Mouse (Mus musculus) spleen, adult 2 months (tissue): ENCODE measurements at regions not wholly inside any gene's neighbourhood (a gene's known extent, or its start where the extent isn't known, plus 50 kb on each side); places are given as distances from the start of the nearest gene placed in this dataset.

Experiments
- DNase-seq, 2 experiments: peaks; one replicate each; pipeline versions ENCODE4 v3.0.0 to v3.0.0-alpha.2; 2012 to 2021; ENCODE audit warnings: low spot score in 2 of 2, low read depth in 1 of 2
- H3K27ac ChIP-seq: fragments of 200-500 bp; 2 replicates; pipeline ENCODE4 v1.5.1; 2012; ENCODE audit warnings: low read length, inconsistent platforms; ENCODE audit not compliant: insufficient read depth
- H3K27me3 ChIP-seq: fragments of 200-500 bp; 2 replicates; pipeline ENCODE4 v1.6.1; 2012; ENCODE audit warnings: mild to moderate bottlenecking, moderate library complexity, low read length, inconsistent platforms; ENCODE audit not compliant: control insufficient read depth, insufficient read depth
- H3K36me3 ChIP-seq: fragments of 200-500 bp; 2 replicates; pipeline ENCODE4 v1.6.1; 2012; ENCODE audit warnings: mild to moderate bottlenecking, low read length, inconsistent platforms; ENCODE audit not compliant: control insufficient read depth, insufficient read depth
- H3K4me1 ChIP-seq: fragments of 200-500 bp; 2 replicates; pipeline ENCODE4 v1.6.1; 2011; ENCODE audit warnings: inconsistent platforms; ENCODE audit not compliant: control insufficient read depth, insufficient read depth, insufficient read length
- H3K4me3 ChIP-seq: fragments of 200-500 bp; 2 replicates; pipeline ENCODE4 v1.5.1; 2011; ENCODE audit warnings: mild to moderate bottlenecking, inconsistent platforms; ENCODE audit not compliant: insufficient read depth, insufficient read length; ENCODE audit errors: extremely low read depth
- CTCF ChIP-seq: fragments of 200-500 bp; IDR thresholded peaks from 2 replicates; pipeline ENCODE4 v1.5.1; 2011; ENCODE audit warnings: mild to moderate bottlenecking, inconsistent platforms; ENCODE audit not compliant: insufficient read depth, insufficient read length, insufficient replicate concordance; ENCODE audit errors: extremely low read depth
- POLR2A ChIP-seq: fragments of 200-500 bp; IDR thresholded peaks from 2 replicates; pipeline ENCODE4 v1.6.1; 2011; ENCODE audit warnings: low read depth, low read length, inconsistent platforms
- WGBS: fragments of 180-500 bp; shearing (Covaris S2); methylation state at CpG from one replicate; pipeline ENCODE4 v1.1.7; 2018; 5-methylcytosine and 5-hydroxymethylcytosine counted together

DNA sequence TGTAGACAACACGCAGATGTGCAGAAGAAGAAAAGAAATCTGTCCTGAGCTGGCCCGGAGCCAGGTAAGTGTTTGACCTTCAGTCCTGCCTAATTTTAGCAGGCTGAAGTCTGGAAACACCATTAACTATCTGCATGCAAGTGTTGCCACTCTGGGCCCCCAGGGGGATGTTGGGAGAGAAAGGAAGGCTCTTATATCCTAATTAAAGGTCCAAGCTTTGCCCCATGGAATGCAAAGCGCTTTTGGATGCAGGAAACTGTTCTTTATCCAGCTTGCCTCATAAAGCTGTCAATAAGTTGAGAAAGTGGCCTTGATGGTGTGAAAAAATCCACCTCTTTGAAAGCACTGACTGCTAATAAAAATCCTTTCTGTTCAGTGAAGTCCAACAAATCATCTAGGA lies 145.1 kb upstream of the Elac2 start:
- DNase-seq = no peak
- Histone ChIP-seq H3K4me3 (no peak overlapping the region), H3K27me3 (no peaks in the 10 kb centered on the region), H3K4me1 (no peaks in the 10 kb centered on the region; the same call in 1 of the 2 replicates), H3K27ac (no peak overlapping the region), H3K36me3 (no peaks in the 10 kb centered on the region)
- TF ChIP-seq CTCF (no peak), POLR2A (no peak)
- WGBS = 85% methylated on average over 3 of the region's 3 CpGs

DNA sequence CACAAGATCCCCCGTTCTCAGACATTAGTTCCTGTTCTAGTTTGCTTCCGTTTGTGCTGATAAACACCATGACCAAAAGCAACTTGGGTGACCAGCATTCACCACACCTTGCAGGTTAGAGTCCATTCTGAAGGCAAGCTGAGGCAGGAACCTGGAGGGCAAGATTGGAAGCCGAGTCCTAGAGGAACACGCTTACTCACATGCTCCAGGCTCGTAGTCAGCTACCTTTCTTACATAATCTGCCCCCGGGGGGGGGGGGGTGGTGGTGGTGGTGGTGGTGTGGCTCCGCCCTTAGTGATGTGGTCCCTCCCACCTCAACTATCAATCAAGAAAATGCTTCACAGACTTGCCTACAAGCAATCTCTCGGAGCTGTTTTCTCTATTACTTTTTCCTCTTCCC lies 142.1 kb upstream of the Elac2 start:
- 72% methylated on average over 8 of the region's 8 CpGs for WGBS
- H3K27me3 ChIP-seq = no peaks in the 10 kb centered on the region
- TF ChIP-seq POLR2A (no peak), CTCF (no peak)
- H3K27ac ChIP-seq = no peak overlapping the region
- no peak overlapping the region for H3K4me3 ChIP-seq
- DNase-seq = no peak
- H3K4me1 ChIP-seq = no peaks in the 10 kb centered on the region; the same call in 1 of the 2 replicates
- H3K36me3 ChIP-seq = no peaks in the 10 kb centered on the region

DNA sequence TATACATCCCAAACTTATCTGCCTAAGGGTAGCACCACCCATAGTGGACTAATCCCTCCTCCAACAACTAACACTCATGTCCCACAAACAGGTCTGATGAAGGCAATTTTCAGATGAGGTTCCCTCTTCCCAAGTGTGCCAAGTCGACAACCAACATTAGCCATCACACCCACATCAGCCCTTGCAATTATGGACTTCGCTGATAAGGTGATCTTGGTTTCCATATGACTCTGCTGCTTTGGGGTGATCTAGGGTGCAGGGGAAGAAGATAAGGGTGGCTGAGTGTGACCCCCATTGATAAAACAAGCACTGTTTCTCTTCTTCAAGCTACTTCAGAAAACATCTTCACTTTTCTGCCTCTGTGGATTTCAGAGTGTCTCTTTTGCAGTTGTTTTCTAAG lies 137.7 kb upstream of the Elac2 start:
- H3K27ac ChIP-seq = no peak overlapping the region
- 67% methylated on average over 2 of the region's 2 CpGs for WGBS
- no peak for DNase-seq
- TF ChIP-seq POLR2A (no peak), CTCF (no peak)
- H3K4me3 ChIP-seq = no peak overlapping the region
- H3K36me3 ChIP-seq = no peaks in the 10 kb centered on the region
- H3K4me1 ChIP-seq = no peaks in the 10 kb centered on the region
- H3K27me3 ChIP-seq = no peaks in the 10 kb centered on the region

GRCm38 (mm10) chr11:64842775-64843530 lies 135.9 kb upstream of the Elac2 start:
- Histone ChIP-seq H3K4me3 (no peak overlapping the region), H3K27me3 (no peaks in the 10 kb centered on the region), H3K4me1 (no peaks in the 10 kb centered on the region), H3K27ac (no peak overlapping the region), H3K36me3 (no peaks in the 10 kb centered on the region)
- 79% methylated on average over 18 of the region's 18 CpGs for WGBS
- no peak for DNase-seq
- TF ChIP-seq POLR2A (no peak), CTCF (no peak)

- H3K36me3 ChIP-seq = no peaks in the 10 kb centered on the region
- H3K4me1 ChIP-seq = no peaks in the 10 kb centered on the region
- no peak overlapping the region for H3K27ac ChIP-seq
- no peak for TF ChIP-seq POLR2A
- TF ChIP-seq CTCF = no peak
- WGBS = 87% methylated on average over 7 of the region's 7 CpGs
- no peaks in the 10 kb centered on the region for H3K27me3 ChIP-seq
- H3K4me3 ChIP-seq = no peak overlapping the region
- DNase-seq = no peak
These were observed 132.2 kb upstream of the Elac2 start for GRCm38 (mm10) chr11:64846577-64847147.

- TF ChIP-seq CTCF = no peak
- TF ChIP-seq POLR2A = no peak
- Histone ChIP-seq H3K27ac (no peak overlapping the region), H3K27me3 (no peaks in the 10 kb centered on the region), H3K4me3 (no peak overlapping the region), H3K36me3 (no peaks in the 10 kb centered on the region), H3K4me1 (no peaks in the 10 kb centered on the region)
- DNase-seq = no peak
- WGBS = 82% methylated on average over 3 of the region's 3 CpGs
These were observed 119.2 kb upstream of the Elac2 start for GRCm38 (mm10) chr11:64859636-64860035.

DNA sequence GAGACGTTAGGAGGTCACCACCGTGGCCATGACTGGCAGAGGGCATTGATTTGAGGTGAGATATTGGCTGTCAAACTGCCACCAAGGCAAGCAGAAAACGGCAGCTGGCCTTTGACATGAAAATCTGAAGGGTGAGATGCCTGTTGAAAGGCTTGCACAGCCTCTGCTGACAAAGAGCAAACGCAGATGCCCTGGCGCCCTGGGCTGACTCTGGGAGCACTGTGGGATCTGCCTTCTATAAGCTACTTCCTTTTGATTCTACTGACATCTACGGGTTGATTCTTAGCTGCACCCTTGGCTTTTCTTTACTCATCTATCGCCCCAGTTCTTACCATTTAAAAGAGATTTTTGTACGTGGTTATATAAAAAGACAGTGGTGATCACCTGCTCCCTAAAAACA lies 98.2 kb upstream of the Elac2 start:
- 44% methylated on average over 8 of the region's 8 CpGs for WGBS
- H3K4me1 ChIP-seq = no peaks in the 10 kb centered on the region
- H3K4me3 ChIP-seq = no peak overlapping the region
- DNase-seq = no peak
- TF ChIP-seq POLR2A = no peak
- H3K27ac ChIP-seq = no peak overlapping the region
- H3K36me3 ChIP-seq = no peaks in the 10 kb centered on the region
- no peaks in the 10 kb centered on the region for H3K27me3 ChIP-seq
